Mouse (Mus musculus) heart, adult 2 months (tissue): ENCODE results near the gene Irf4. TPM values are rescaled to one million over a fixed set of nuclear protein-coding genes. Genes with fewer than 3 reads are reported as not detected.

Source experiments
- DNase-seq, 2 experiments: peaks; one replicate each; pipeline ENCODE4 v3.0.0; 2021
- H3K27ac ChIP-seq: fragments of 200-600 bp; 2 replicates; pipeline ENCODE4 v1.8.1; 2022
- H3K27me3 ChIP-seq: fragments of 200-500 bp; 2 replicates; pipeline ENCODE4 v1.6.1; 2012; ENCODE audit warnings: mild to moderate bottlenecking, low read length, inconsistent platforms, mixed read lengths; ENCODE audit not compliant: control insufficient read depth, insufficient read depth
- H3K36me3 ChIP-seq: fragments of 200-500 bp; 2 replicates; pipeline ENCODE4 v1.6.1; 2012; ENCODE audit warnings: low read length, inconsistent platforms; ENCODE audit not compliant: control insufficient read depth, insufficient read depth
- H3K4me1 ChIP-seq: fragments of 200-500 bp; 2 replicates; pipeline ENCODE4 v1.6.1; 2011; ENCODE audit warnings: low read length; ENCODE audit not compliant: control insufficient read depth, insufficient read depth
- H3K4me3 ChIP-seq: fragments of 200-600 bp; 2 replicates; pipeline ENCODE4 v1.8.1; 2022
- H3K79me2 ChIP-seq: fragments of 200-500 bp; replicated peaks from 2 replicates; pipeline ENCODE4 v1.6.1; 2012; ENCODE audit warnings: mild to moderate bottlenecking, inconsistent platforms, low read length, moderate library complexity, mixed read lengths; ENCODE audit not compliant: control insufficient read depth, insufficient read depth
- H3K9ac ChIP-seq: fragments of 200-500 bp; 2 replicates; pipeline ENCODE4 v1.6.1; 2012; ENCODE audit warnings: low read depth, mild to moderate bottlenecking, control low read depth, inconsistent platforms, low read length, mixed read lengths
- CTCF ChIP-seq: fragments of 200-600 bp; IDR thresholded peaks from 2 replicates; pipeline ENCODE4 v1.8.1; 2022; ENCODE audit warnings: antibody characterized with exemption, mild to moderate bottlenecking, moderate library complexity
- EP300 ChIP-seq: fragments of 200-500 bp; IDR thresholded peaks from 2 replicates; pipeline ENCODE4 v1.6.1; 2011; ENCODE audit warnings: low read depth, low read length, control low read depth; ENCODE audit not compliant: insufficient read depth
- POLR2A ChIP-seq: fragments of 200-500 bp; IDR thresholded peaks from 2 replicates; pipeline ENCODE4 v1.6.1; 2011; ENCODE audit warnings: mild to moderate bottlenecking, low read depth, low read length, control low read depth; ENCODE audit not compliant: insufficient read depth
- WGBS: fragments of 180-500 bp; shearing (Covaris S2); methylation state at CpG from one replicate; pipeline ENCODE4 v1.1.7; 2018; 5-methylcytosine and 5-hydroxymethylcytosine counted together
- intact Hi-C: fragments of 180-260 bp; cut with DNase I; formaldehyde crosslinking; loops from one replicate; pipeline ENCODE4 v1.15.1; 2025
- polyA plus RNA-seq: library from polyadenylated mRNA; depleted of rRNA; stranded (reverse); fragments of >200 nt; gene quantifications from 2 replicates; pipeline ENCODE4 v1.2.3, GENCODE M21; 2012
- total RNA-seq, 2 experiments: library from RNA; stranded (reverse); gene quantifications; 2 replicates each; pipeline ENCODE4 v1.2.3; 2021

Gene Irf4
- total and polyA plus RNA-seq, 3 experiments: 0.92 to 2.1 (median 1.3) TPM

DNA sequence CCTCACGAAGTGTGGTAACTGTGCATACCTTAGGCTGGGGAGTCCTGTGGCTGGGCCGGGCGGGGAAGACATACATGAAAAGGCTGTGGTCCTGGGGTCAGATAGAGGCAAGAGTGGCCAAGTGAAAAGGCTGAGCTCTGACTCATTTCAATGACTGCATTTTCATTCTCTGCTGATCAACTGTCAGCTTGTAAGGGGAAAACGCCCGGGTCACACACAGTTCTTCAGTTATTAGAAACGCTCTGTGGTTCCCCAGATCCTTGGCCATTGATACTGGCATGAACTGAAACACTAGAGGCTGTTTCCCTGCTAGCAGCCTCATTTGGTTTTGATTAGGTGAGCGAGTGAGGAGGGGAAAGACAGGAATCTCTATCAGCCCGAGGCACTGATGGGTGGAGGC, 33.4 kb downstream of the Irf4 start:
- intact Hi-C loops: no loop called here
- H3K4me3 ChIP-seq: no peak overlapping the region
- no peak overlapping the region for H3K27ac ChIP-seq
- H3K36me3 ChIP-seq: no peaks in the 10 kb centered on the region
- no peaks in the 10 kb centered on the region for H3K27me3 ChIP-seq
- 54% methylated on average over 8 of the region's 8 CpGs for WGBS
- peaks cover 13% of the 10 kb centered on the region for H3K4me1 ChIP-seq
- TF ChIP-seq EP300 (no peak), CTCF (no peak), POLR2A (no peak)
- no peaks in the 10 kb centered on the region for H3K79me2 ChIP-seq
- DNase-seq: peak in 1 of 2 experiments; percentile 14
- H3K9ac ChIP-seq: no peak overlapping the region

DNA sequence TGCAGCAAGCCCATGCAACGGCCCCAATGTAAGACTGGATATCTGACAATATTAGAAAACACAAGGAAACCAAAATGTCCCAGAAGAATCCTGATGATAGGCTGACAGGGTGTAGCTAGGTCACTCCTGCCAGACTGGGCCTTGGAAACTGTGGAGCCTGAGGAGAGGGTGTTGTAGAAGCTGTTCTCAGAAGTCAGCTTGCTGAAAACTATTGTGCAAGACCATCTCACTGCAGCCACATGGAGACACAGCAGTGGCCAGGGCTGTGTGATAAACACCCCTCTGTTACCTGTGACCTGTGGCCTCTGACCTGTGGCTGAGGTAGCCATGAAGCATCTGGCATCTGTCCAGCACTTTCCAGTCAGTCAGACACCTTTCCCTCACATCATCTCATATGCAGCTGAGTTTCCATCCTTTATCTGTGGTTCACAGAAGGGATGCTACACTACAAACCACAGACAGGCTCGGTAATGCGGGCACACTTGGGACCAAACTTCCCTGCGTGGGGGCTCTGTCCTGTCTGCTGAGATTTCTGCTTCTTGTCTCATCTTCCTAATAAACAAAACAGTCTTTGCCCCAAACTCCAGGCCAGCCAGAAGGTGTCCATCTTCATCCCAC, 36.5 kb downstream of the Irf4 start:
- DNase-seq: peak in 1 of 2 experiments; percentile 29

DNA sequence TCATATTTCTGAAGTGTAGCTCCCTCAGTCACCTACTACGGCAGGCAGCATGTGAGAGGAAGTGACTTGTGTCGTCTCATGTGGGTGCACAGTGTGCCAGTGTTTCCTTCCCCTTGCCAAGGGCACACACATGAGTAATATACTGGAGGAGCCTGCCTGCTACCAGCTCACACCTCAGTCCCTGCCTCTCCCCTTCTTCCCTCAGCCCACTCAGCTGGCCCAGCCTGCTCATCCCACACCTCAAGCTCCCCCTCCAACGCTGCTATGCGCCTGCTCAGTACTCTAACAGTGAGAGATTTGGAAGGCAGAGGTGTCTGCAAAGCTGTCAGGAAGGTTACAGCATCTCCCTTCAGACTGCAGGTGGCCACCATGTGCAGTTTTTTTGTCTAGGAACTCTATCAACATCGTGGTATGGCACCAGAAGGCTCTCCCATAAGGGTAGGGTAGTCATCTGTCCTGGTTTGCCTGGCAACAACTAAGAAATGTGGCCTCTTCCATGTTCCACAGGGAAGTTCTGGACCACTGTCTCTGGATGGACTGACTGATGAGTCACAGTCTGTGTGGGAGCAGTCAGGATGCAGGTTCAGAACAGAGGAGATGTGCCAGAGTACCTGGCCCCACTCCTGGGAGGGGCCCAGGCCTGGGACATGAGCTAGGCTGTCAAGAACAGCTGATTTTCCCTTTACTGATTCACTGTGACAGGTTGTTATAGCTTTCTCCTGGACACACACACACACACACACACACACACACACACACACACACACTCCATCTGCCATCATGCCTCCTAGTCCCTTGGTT, 37.4 kb downstream of the Irf4 start:
- Histone ChIP-seq H3K27me3 (no peaks in the 10 kb centered on the region), H3K4me1 (peaks cover 14% of the 10 kb centered on the region), H3K9ac (no peak overlapping the region), H3K27ac (no peak overlapping the region), H3K36me3 (no peaks in the 10 kb centered on the region), H3K79me2 (no peaks in the 10 kb centered on the region), H3K4me3 (no peak overlapping the region)
- WGBS: 61% methylated on average over 5 of the region's 5 CpGs
- TF ChIP-seq CTCF (no peak), EP300 (no peak), POLR2A (no peak)
- peak in 1 of 2 experiments; percentile 46 for DNase-seq
- intact Hi-C loops: no loop called here

More for the DNA sequence above, 36.5 kb downstream of the Irf4 start:
- Histone ChIP-seq H3K36me3 (no peaks in the 10 kb centered on the region), H3K9ac (no peak overlapping the region), H3K4me3 (no peak overlapping the region), H3K27ac (no peak overlapping the region), H3K79me2 (no peaks in the 10 kb centered on the region), H3K4me1 (peaks cover 14% of the 10 kb centered on the region), H3K27me3 (no peaks in the 10 kb centered on the region)
- TF ChIP-seq CTCF (no peak), EP300 (no peak), POLR2A (no peak)
- intact Hi-C loops: no loop called here
- 65% methylated on average over 4 of the region's 4 CpGs for WGBS

DNA sequence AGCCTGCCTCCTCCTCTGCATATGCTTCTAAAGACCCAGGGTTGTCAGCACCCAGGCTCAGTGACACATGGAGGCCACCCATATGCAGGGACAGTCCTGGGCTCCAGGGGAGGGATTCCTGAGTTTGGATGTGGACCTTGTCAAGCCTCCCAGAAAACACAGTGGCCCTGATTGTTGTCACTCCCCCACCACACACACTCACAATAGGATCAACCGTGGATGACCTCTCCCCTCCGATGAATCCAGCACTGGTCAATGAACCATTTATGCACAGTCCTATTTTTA, 38.0 kb downstream of the Irf4 start:
- H3K79me2 ChIP-seq: no peaks in the 10 kb centered on the region
- no peak for DNase-seq
- no peaks in the 10 kb centered on the region for H3K27me3 ChIP-seq
- no peak overlapping the region for H3K9ac ChIP-seq
- WGBS: 31% methylated on average over 2 of the region's 2 CpGs
- H3K36me3 ChIP-seq: no peaks in the 10 kb centered on the region
- no peak overlapping the region for H3K27ac ChIP-seq
- intact Hi-C loops: no loop called here
- no peak overlapping the region for H3K4me3 ChIP-seq
- peaks cover 14% of the 10 kb centered on the region for H3K4me1 ChIP-seq
- no peak for TF ChIP-seq EP300
- TF ChIP-seq CTCF: no peak
- TF ChIP-seq POLR2A: no peak

DNA sequence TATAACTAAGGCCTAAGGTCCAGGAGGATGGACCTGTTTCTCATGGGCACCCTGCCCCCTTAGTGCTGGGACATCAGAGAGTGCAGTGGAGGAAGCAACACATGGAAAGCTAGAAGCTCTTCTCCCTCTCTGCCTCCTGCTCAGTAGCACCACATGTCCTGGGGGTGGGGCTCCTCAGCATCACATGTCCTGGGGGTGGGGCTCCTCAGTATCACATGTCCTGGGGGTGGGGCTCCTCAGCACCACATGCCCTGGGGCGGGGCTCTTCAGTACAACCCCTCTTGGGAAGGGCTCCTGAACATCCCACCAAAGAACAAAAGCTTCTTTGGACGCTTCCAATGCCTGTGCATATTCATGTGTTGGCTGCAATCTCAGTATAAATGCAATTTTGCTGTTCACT, 38.5 kb downstream of the Irf4 start:
- Histone ChIP-seq H3K9ac (no peak overlapping the region), H3K4me1 (peaks cover 14% of the 10 kb centered on the region), H3K27ac (no peak overlapping the region), H3K79me2 (no peaks in the 10 kb centered on the region), H3K4me3 (no peak overlapping the region), H3K36me3 (no peaks in the 10 kb centered on the region), H3K27me3 (no peaks in the 10 kb centered on the region)
- intact Hi-C loops: no loop called here
- WGBS: 95% methylated on average over 2 of the region's 2 CpGs
- TF ChIP-seq EP300 (no peak), CTCF (no peak), POLR2A (no peak)
- no peak for DNase-seq

DNA sequence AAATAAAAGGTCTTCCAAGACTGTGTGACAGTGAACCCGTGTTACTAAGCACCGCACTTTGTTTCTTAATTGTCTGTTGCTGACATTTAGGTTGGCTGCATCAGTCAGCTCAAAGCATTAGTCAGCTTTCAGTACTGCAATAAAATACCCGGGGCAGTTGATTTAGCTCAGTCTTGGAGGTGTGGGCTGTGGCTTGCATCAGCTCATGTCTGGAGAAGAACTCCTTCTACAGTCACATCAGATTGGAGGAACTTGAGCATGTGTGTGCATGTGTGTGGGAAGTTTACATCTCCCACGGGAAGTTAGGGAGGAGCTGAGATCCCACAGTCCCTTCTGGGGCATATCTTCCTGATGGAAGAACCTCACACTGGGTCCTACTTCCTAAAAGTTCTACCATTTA, 38.9 kb downstream of the Irf4 start:
- peaks cover 14% of the 10 kb centered on the region for H3K4me1 ChIP-seq
- H3K9ac ChIP-seq: no peak overlapping the region
- H3K27ac ChIP-seq: no peak overlapping the region
- DNase-seq: no peak
- 90% methylated on average over 4 of the region's 4 CpGs for WGBS
- no peak for TF ChIP-seq CTCF
- TF ChIP-seq EP300: no peak
- TF ChIP-seq POLR2A: no peak
- H3K36me3 ChIP-seq: no peaks in the 10 kb centered on the region
- intact Hi-C loops: no loop called here
- no peak overlapping the region for H3K4me3 ChIP-seq
- no peaks in the 10 kb centered on the region for H3K27me3 ChIP-seq
- H3K79me2 ChIP-seq: no peaks in the 10 kb centered on the region
